Mouse (Mus musculus): ENCODE measurements around the gene Mcm7. TPM values are rescaled to one million over a fixed set of nuclear protein-coding genes. Genes with fewer than 3 reads are reported as not detected.

Gene Mcm7
- total RNA-seq, 2 experiments from 2014 or later = 16.0 to 18.9 TPM

DNA sequence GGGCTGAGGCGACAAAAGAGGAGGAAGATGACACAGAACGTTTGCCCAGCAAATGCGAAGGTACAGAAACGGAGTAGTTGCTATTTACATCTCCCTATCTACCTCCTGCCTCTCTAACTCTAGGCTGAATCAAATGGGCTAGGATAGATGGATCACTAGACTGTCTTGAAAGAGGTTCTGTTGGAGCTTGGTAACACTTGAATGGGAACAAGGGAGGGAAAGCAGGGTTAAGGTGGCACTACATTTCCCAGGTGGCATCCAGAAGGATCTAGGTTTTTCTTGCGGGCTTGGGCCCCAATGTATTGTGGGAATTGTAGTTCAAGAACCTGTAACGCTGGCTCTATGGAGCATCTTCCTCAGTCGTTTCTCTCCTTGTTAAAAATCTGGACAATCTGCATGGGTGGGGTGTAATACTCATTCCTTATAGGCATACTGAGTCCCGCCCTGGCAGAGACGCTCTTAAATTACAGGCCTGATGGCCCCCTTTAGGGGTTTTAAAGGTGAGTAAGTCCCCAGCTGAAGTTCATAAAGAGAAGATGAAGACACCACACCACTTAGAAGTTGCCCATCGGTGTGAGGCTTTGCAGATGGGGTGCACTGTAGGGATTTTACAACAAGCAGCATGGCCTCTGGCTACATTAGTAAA is 15.6 kb upstream of the Mcm7 start:
- H3K27ac ChIP-seq = peak overlapping the region; percentile 93
- H3K4me3 ChIP-seq = peak overlapping the region; percentile 80
- intact Hi-C loops (cut with DNase I) = loop anchor here (1.0 kb wide), 2 partner anchors 16 to 26 kb away; partner anchors contain the start of gene Cops6
- TF ChIP-seq CTCF (IDR thresholded peaks at IDR 0.05) = no peak
- peak; percentile 68 to 76 for DNase-seq (ENCODE audit: extremely low spot score in 1 of 2, low spot score in 2 of 2)

DNA sequence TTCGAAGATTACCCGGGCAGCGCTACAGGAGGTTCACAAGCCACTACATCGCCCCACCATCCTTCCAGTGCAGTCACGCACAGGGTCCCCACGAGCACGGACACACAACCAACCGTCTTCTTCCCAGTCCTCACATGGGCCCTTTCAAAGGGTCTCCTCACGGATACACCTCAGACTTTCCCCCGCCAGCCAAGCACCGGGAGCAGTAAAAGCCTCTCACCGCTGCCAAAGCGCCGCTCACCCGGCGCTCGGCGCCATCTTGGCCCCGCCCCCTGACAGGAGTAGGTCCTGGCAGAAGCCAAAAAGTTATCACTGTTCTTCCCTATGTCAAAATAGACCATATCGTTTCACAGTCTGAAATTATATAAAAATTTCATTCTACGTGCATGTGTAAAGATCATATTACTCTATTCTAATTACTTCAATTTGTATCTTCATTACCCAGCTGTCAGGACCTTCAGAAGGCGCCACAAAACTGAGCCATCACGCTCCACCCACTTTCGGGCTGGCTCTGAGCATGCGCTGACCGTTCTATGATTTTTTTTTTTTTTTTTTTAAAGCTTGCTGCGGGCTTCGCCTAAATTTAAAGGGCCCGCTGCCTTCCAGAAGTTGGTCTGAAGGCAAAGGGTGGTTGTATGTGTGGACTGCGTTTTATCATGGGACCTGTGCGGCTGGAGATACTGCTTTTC is 14.9 kb upstream of the Mcm7 start, which contains the start of the genes Taf6 and Cnpy4:
Gene Taf6 (minus strand): TSS at position 502 of the 689 bp plus-strand sequence.
Gene Cnpy4 (plus strand): TSS at position 536 of the 689 bp plus-strand sequence.
- H3K4me3 ChIP-seq = peak within 1 kb of the TSS; percentile 80
- H3K27ac ChIP-seq = peak within 1 kb of the TSS; percentile 93
- peak; percentile 76 to 83 for DNase-seq (ENCODE audit: extremely low spot score in 1 of 2, low spot score in 2 of 2)
- intact Hi-C loops (cut with DNase I) = loop anchor here (1.0 kb wide), 2 partner anchors 16 to 26 kb away; partner anchors contain the start of gene Cops6
- no peak for TF ChIP-seq CTCF (IDR thresholded peaks at IDR 0.05)

- intact Hi-C loops (cut with DNase I) = no loop called here
- Histone ChIP-seq H3K4me3 (no peak overlapping the region), H3K27ac (no peak overlapping the region)
- TF ChIP-seq CTCF (IDR thresholded peaks at IDR 0.05) = no peak
- no peak for DNase-seq (ENCODE audit: extremely low spot score in 1 of 2, low spot score in 2 of 2)
These were observed 995 bp upstream of the Mcm7 start for GRCm38 (mm10) chr5:138173217-138173616.

DNA sequence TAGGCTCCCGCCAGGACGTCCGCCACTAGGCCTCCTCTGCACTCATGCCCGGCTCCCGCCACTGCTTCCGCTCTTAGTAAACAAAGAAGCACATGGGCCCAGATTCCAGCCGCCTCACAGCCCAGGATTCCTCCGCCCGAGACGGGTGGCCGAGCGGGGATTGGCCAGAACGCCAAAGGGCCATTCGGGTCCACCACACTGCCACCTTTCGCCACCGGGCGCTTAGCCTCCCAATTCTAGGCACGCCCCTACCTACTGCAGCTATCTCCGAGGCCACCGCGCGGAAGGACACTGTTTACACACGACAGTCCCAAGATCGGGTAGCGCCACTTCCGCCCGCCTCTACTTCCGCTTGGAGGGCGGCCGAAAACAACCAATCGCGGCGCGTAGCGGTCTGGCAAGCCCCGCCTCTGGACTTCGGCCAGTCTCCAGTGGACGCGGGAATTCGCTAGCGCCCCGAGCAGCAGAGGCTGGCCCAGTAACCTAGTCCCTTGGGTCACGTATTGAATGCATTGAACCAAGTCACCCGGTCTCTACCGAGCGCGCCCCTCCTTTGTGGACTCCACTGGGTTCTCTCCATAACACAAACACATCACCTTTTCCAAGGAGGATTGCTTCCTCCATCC is 1.2 kb downstream of the Mcm7 start:
- intact Hi-C loops (cut with DNase I) = loop anchor here (1.0 kb wide), 2 partner anchors 10 to 16 kb away; partner anchors contain the start of genes Cnpy4, Cops6 and Taf6
- Histone ChIP-seq H3K4me3 (peak overlapping the region; percentile 80), H3K27ac (peak overlapping the region; percentile 98)
- no peak; the same call in 1 of the 2 replicates for TF ChIP-seq CTCF (IDR thresholded peaks at IDR 0.05)
- peak; percentile 94 to 95 for DNase-seq (ENCODE audit: extremely low spot score in 1 of 2, low spot score in 2 of 2)

DNA sequence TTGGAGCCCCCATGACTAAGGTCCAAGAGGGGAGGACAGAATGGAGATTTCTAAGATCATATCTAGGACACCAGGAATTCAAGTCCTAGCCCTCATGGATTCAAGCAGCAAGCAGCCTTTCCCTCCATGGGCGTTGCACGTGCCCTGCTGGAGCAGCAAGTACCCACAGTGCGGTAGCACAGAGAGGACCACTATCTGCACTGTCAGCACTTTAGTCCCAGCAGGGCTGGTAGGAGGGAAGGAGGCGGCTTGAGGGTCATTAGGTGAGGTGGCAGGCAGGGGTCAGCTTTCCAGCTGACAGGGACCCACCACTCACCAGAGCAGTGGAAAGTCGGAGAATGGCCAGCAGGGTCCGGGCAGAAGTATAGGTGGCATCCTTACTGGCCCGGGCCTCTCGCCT is 6.6 kb downstream of the Mcm7 start:
- intact Hi-C loops (cut with DNase I) = loop anchor here (5.0 to 10.0 kb wide), 2 partner anchors 633 to 831 kb away; partner anchors contain the start of genes Epo, Gnb2 and Slc12a9
- H3K27ac ChIP-seq = no peak overlapping the region
- H3K4me3 ChIP-seq = no peak overlapping the region
- no peak for TF ChIP-seq CTCF (IDR thresholded peaks at IDR 0.05)
- no peak for DNase-seq (ENCODE audit: extremely low spot score in 1 of 2, low spot score in 2 of 2)

GRCm38 (mm10) chr5:138163610-138164009 is 8.6 kb downstream of the Mcm7 start:
- intact Hi-C loops (cut with DNase I) = loop anchor here (10.0 kb wide), 1 partner anchor 829 kb away; the partner anchor contains the start of gene Slc12a9
- TF ChIP-seq CTCF (IDR thresholded peaks at IDR 0.05) = no peak
- no peak for DNase-seq (ENCODE audit: extremely low spot score in 1 of 2, low spot score in 2 of 2)
- H3K4me3 ChIP-seq = no peak overlapping the region
- no peak overlapping the region for H3K27ac ChIP-seq

DNA sequence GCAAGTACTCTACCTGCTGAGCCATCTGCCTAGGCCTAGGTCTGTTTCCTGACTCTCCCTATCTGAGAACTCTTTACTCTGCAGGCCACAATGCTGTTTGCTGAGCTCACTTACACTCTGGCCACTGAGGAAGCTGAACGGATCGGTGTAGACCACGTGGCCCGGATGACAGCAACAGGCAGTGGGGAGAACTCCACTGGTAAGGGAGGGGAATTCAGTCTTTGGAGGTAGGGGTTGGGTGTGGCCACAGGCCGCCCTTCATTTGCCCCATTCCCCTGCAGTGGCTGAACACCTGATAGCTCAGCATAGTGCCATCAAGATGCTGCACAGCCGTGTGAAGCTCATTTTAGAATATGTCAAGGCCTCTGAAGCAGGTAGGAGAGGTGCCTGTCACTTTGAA is 9.2 kb downstream of the Mcm7 start:
- no peak for DNase-seq (ENCODE audit: extremely low spot score in 1 of 2, low spot score in 2 of 2)
- Histone ChIP-seq H3K27ac (no peak overlapping the region), H3K4me3 (no peak overlapping the region)
- TF ChIP-seq CTCF (IDR thresholded peaks at IDR 0.05) = no peak
- intact Hi-C loops (cut with DNase I) = loop anchor here (10.0 kb wide), 1 partner anchor 828 kb away; the partner anchor contains the start of gene Slc12a9

DNA sequence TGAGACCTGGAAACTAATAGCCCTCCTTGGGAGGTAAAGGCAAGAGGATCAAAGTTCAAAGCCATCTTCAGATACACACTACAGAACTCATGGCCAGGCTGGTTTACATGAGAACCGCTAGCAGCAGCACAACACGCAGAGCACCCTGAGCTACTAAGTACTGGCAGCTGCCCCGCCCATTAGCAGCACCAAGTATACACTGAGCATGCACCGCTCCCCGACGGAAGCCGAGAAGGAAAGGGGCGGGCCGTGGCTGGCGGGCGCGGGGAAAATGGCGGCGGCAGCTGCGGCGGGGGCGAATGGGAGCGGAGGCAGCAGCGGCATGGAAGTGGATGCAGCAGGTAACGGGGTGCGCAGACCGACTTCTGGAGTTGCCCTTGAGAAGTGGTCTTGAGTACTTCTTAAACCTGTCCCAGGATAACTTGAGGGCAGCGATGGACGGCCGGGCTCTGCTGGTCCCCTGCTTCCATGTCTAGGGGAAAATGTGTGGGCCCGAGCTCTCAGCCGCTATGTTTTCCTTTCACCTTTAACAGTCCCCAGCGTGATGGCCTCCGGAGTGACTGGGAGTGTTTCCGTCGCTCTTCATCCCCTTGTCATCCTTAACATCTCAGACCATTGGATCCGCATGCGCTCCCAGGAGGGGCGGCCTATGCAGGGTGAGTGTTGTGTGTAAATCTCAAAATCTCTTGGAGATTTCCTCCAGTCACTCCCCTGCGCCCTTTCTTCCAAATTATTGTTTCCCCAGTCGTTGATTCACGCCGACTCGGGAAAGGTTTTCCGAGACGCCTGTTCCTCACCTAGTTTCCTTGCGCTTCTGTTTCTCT is 11.2 kb downstream of the Mcm7 start, which contains the start of gene Cops6:
Gene Cops6 (plus strand): TSS at position 230 of the 824 bp plus-strand sequence.
- no peak for TF ChIP-seq CTCF (IDR thresholded peaks at IDR 0.05)
- peak; percentile 95 to 98 for DNase-seq (ENCODE audit: extremely low spot score in 1 of 2, low spot score in 2 of 2)
- intact Hi-C loops (cut with DNase I) = loop anchor here (1.0 to 10.0 kb wide), 3 partner anchors 10 to 826 kb away; partner anchors contain the start of genes Cnpy4, Slc12a9 and Taf6
- peak within 1 kb of the TSS; percentile 85 for H3K27ac ChIP-seq
- peak within 1 kb of the TSS; percentile 50 for H3K4me3 ChIP-seq

DNA sequence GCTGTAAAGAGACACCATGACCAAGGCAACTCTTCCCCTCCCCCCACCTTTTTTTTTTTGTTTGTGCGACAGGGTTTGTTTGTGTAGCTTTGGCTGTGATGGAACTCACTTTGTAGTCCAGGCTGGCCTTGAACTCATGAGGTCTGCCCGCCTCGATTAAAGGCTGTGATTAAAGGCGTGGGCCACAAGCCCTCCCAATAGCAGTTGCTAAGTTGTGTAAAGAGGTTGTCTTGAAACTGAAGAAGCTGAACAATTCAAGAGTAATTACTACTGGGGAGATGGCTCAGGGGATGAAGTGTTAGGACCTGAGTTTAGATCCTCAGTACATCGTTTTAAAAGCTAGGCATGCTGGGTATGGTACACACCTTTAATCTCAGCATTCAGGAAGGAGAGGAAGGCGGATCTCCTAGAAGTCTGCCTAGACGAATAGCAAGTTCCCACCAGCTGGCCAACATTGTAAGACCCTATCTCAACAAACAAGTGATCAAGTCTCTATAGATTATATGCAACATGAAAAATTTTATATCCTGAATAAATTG is 11.9 kb downstream of the Mcm7 start:
- intact Hi-C loops (cut with DNase I) = loop anchor here (10.0 kb wide), 1 partner anchor 825 kb away; the partner anchor contains the start of gene Slc12a9
- TF ChIP-seq CTCF (IDR thresholded peaks at IDR 0.05) = no peak
- Histone ChIP-seq H3K27ac (peak overlapping the region; percentile 85), H3K4me3 (peak overlapping the region; percentile 50)
- no peak for DNase-seq (ENCODE audit: extremely low spot score in 1 of 2, low spot score in 2 of 2)

- Histone ChIP-seq H3K27ac (peak within 1 kb of the TSS; percentile 95), H3K4me3 (peak within 1 kb of the TSS; percentile 84)
- intact Hi-C loops (cut with DNase I) = loop anchor here (1.0 to 5.0 kb wide), 4 partner anchors 38 to 368 kb away; partner anchors contain the start of genes Mepce, Zcwpw1 and Zkscan1
- peak; percentile 86 to 90 for DNase-seq (ENCODE audit: extremely low spot score in 1 of 2, low spot score in 2 of 2)
- peak; percentile 85 for TF ChIP-seq CTCF (IDR thresholded peaks at IDR 0.05)
These were observed 16.7 kb downstream of the Mcm7 start, which contains the start of gene Zfp113 for GRCm38 (mm10) chr5:138155443-138155976. TSS of gene Zfp113 (minus strand) at chr5:138155744.

Data from left cerebral cortex, adult 2 months (tissue).